Mouse (Mus musculus) MEL (cell line): ENCODE measurements around the gene Ambra1. TPM values are rescaled to one million over a fixed set of nuclear protein-coding genes. Genes with fewer than 3 reads are reported as not detected.

Experiments
- DNase-seq: peaks from one replicate; pipeline ENCODE4 v3.0.0; 2011; ENCODE audit warnings: low read depth, low spot score
- H3K27ac ChIP-seq: 2 replicates; pipeline ENCODE4 v1.5.1; 2012; ENCODE audit warnings: low read depth, mild to moderate bottlenecking, control low read depth, low read length, moderate library complexity; ENCODE audit not compliant: control insufficient read depth
- H3K27me3 ChIP-seq, 2 experiments: fragments of 150-350 bp in 1 of 2; sonication (generic) in 1 of 2; 2 replicates each; pipeline ENCODE4 v1.6.1; 2012; ENCODE audit warnings: low read length in 2 of 2, mild to moderate bottlenecking in 2 of 2, improper control_type of control experiment in 1 of 2, moderate library complexity in 1 of 2; ENCODE audit not compliant: insufficient read depth in 2 of 2, control insufficient read depth in 1 of 2
- H3K36me3 ChIP-seq, 2 experiments: 2 replicates each; pipeline ENCODE4 v1.6.1; 2012 to 2014; ENCODE audit warnings: low read length in 2 of 2, improper control_type of control experiment in 1 of 2, inconsistent platforms in 1 of 2, mild to moderate bottlenecking in 1 of 2; ENCODE audit not compliant: insufficient read depth in 2 of 2, control insufficient read depth in 1 of 2
- H3K4me1 ChIP-seq, 2 experiments: fragments of 150-350 bp in 1 of 2; sonication (generic) in 1 of 2; 2 replicates each; pipeline ENCODE4 v1.6.1; 2012; ENCODE audit warnings: low read length in 2 of 2, improper control_type of control experiment in 1 of 2, mild to moderate bottlenecking in 1 of 2; ENCODE audit not compliant: insufficient read depth in 2 of 2, control insufficient read depth in 1 of 2
- H3K4me3 ChIP-seq, 2 experiments: fragments of 150-350 bp in 1 of 2; sonication (generic) in 1 of 2; 2 replicates each; pipeline ENCODE4 v1.5.1; 2012; ENCODE audit warnings: low read depth in 2 of 2, low read length in 2 of 2, mild to moderate bottlenecking in 2 of 2, moderate library complexity in 2 of 2, control low read depth in 1 of 2, improper control_type of control experiment in 1 of 2; ENCODE audit not compliant: control insufficient read depth in 1 of 2, insufficient read depth in 1 of 2
- H3K79me2 ChIP-seq: 2 replicates; pipeline ENCODE4 v1.6.1; 2012; ENCODE audit warnings: mild to moderate bottlenecking, low read length, moderate library complexity; ENCODE audit not compliant: control insufficient read depth, poor library complexity, insufficient read depth
- H3K9ac ChIP-seq: 2 replicates; pipeline ENCODE4 v1.6.1; 2012; ENCODE audit warnings: low read depth, mild to moderate bottlenecking, control low read depth, low read length, moderate library complexity; ENCODE audit not compliant: control insufficient read depth, poor library complexity, severe bottlenecking
- H3K9me3 ChIP-seq: fragments of 150-350 bp; sonication (generic); replicated peaks from 2 replicates; pipeline ENCODE4 v1.6.1; 2012; ENCODE audit warnings: mild to moderate bottlenecking, low read length, improper control_type of control experiment, moderate library complexity; ENCODE audit not compliant: insufficient read depth
- BHLHE40 ChIP-seq: IDR thresholded peaks from 2 replicates; pipeline ENCODE4 v1.6.1; 2012; ENCODE audit warnings: low read depth, mild to moderate bottlenecking, inconsistent platforms, low read length, improper control_type of control experiment, borderline replicate concordance
- CHD1 ChIP-seq: IDR thresholded peaks from 2 replicates; pipeline ENCODE4 v1.6.1; 2012; ENCODE audit warnings: low read depth, mild to moderate bottlenecking, inconsistent platforms, low read length, improper control_type of control experiment
- CHD2 ChIP-seq: IDR thresholded peaks from 2 replicates; pipeline ENCODE4 v1.6.1; 2011; ENCODE audit warnings: low read length, improper control_type of control experiment
- CTCF ChIP-seq, 3 experiments: IDR thresholded peaks in 2 of 3; conservative IDR thresholded peaks in 1 of 3; 2 replicates each; pipeline ENCODE4 v1.5.1; 2011 to 2012; ENCODE audit warnings: low read length in 3 of 3, low read depth in 2 of 3, mild to moderate bottlenecking in 2 of 3, improper control_type of control experiment in 1 of 3, inconsistent platforms in 1 of 3, mixed read lengths in 1 of 3, moderate library complexity in 1 of 3; ENCODE audit not compliant: control insufficient read depth in 1 of 3, insufficient read depth in 1 of 3, poor library complexity in 1 of 3, severe bottlenecking in 1 of 3
- E2F4 ChIP-seq: IDR thresholded peaks from 2 replicates; pipeline ENCODE4 v1.6.1; 2011; ENCODE audit warnings: low read depth, low read length, improper control_type of control experiment, borderline replicate concordance
- ETS1 ChIP-seq: IDR thresholded peaks from 2 replicates; pipeline ENCODE4 v1.6.1; 2012; ENCODE audit warnings: low read depth, mild to moderate bottlenecking, inconsistent platforms, low read length, improper control_type of control experiment, moderate library complexity
- GABPA ChIP-seq: IDR thresholded peaks from 2 replicates; pipeline ENCODE4 v1.6.1; 2012; ENCODE audit warnings: low read depth, mild to moderate bottlenecking, inconsistent platforms, low read length, improper control_type of control experiment, moderate library complexity
- GATA1 ChIP-seq: IDR thresholded peaks from 2 replicates; pipeline ENCODE4 v1.6.1; 2011; ENCODE audit warnings: low read depth, low read length, improper control_type of control experiment
- HCFC1 ChIP-seq: IDR thresholded peaks from 2 replicates; pipeline ENCODE4 v1.6.1; 2012; ENCODE audit warnings: low read depth, mild to moderate bottlenecking, inconsistent platforms, low read length, improper control_type of control experiment, moderate library complexity
- KAT2A ChIP-seq: conservative IDR thresholded peaks from 2 replicates; pipeline ENCODE4 v1.6.1; 2012; ENCODE audit warnings: low read depth, low read length, improper control_type of control experiment, inconsistent platforms
- MAX ChIP-seq: IDR thresholded peaks from 2 replicates; pipeline ENCODE4 v1.6.1; 2011; ENCODE audit warnings: low read length, improper control_type of control experiment
- NRF1 ChIP-seq: IDR thresholded peaks from 2 replicates; pipeline ENCODE4 v1.6.1; 2014; ENCODE audit warnings: low read depth, mild to moderate bottlenecking, inconsistent platforms, low read length, improper control_type of control experiment, moderate library complexity; ENCODE audit not compliant: poor library complexity, insufficient read depth, severe bottlenecking
- POLR2A ChIP-seq, 2 experiments: IDR thresholded peaks; 2 replicates each; pipeline ENCODE4 v1.6.1; 2011 to 2012; ENCODE audit warnings: low read length in 2 of 2, mild to moderate bottlenecking in 2 of 2, control low read depth in 1 of 2, improper control_type of control experiment in 1 of 2, low read depth in 1 of 2, moderate library complexity in 1 of 2; ENCODE audit not compliant: control insufficient read depth in 1 of 2, insufficient read depth in 1 of 2, poor library complexity in 1 of 2
- POLR2AphosphoS2 ChIP-seq: IDR thresholded peaks from 2 replicates; pipeline ENCODE4 v1.6.1; 2011; ENCODE audit warnings: low read length, improper control_type of control experiment
- POLR2AphosphoS5 ChIP-seq: IDR thresholded peaks from 2 replicates; pipeline ENCODE4 v1.6.1; 2012; ENCODE audit warnings: low read depth, borderline replicate concordance, mild to moderate bottlenecking, inconsistent platforms, low read length, moderate library complexity, mixed read lengths
- SIN3A ChIP-seq: IDR thresholded peaks from 2 replicates; pipeline ENCODE4 v1.6.1; 2012; ENCODE audit warnings: low read length, improper control_type of control experiment, inconsistent platforms
- SMC3 ChIP-seq: IDR thresholded peaks from 2 replicates; pipeline ENCODE4 v1.6.1; 2011; ENCODE audit warnings: low read depth, low read length, improper control_type of control experiment
- TAL1 ChIP-seq: IDR thresholded peaks from 2 replicates; pipeline ENCODE4 v1.6.1; 2012; ENCODE audit warnings: mild to moderate bottlenecking, inconsistent platforms, low read length, moderate library complexity, mixed read lengths
- UBTF ChIP-seq: IDR thresholded peaks from 2 replicates; pipeline ENCODE4 v1.6.1; 2012; ENCODE audit warnings: low read depth, mild to moderate bottlenecking, inconsistent platforms, low read length, improper control_type of control experiment, moderate library complexity, borderline replicate concordance; ENCODE audit not compliant: insufficient read depth
- USF2 ChIP-seq, 2 experiments: IDR thresholded peaks; 2 replicates each; pipeline ENCODE4 v1.6.1; 2011 to 2012; ENCODE audit warnings: improper control_type of control experiment in 2 of 2, low read length in 2 of 2, borderline replicate concordance in 1 of 2, inconsistent platforms in 1 of 2, low read depth in 1 of 2, mild to moderate bottlenecking in 1 of 2; ENCODE audit not compliant: insufficient read depth in 1 of 2
- ZMIZ1 ChIP-seq: IDR thresholded peaks from 2 replicates; pipeline ENCODE4 v1.6.1; 2012; ENCODE audit warnings: low read depth, mild to moderate bottlenecking, inconsistent platforms, low read length, improper control_type of control experiment, moderate library complexity
- ZNF384 ChIP-seq: IDR thresholded peaks from 2 replicates; pipeline ENCODE4 v1.6.1; 2012; ENCODE audit warnings: low read depth, mild to moderate bottlenecking, inconsistent platforms, low read length, improper control_type of control experiment
- polyA plus RNA-seq, 2 experiments: library from polyadenylated mRNA; stranded (reverse) in 1 of 2; unstranded in 1 of 2; fragments of >175 nt in 1 of 2; fragments of >200 nt in 1 of 2; gene quantifications; 2 replicates each; pipeline versions ENCODE4 v1.2.1 to v1.2.4; 2012; ENCODE audit warnings: low replicate concordance in 2 of 2, low read depth in 1 of 2; ENCODE audit not compliant: insufficient read length in 2 of 2, insufficient read depth in 1 of 2, missing spikeins in 1 of 2
- total RNA-seq: library from RNA; depleted of rRNA; stranded (reverse); fragments of 300-350 nt; gene quantifications from 2 replicates; pipeline ENCODE4 v1.2.3, GENCODE M21; 2012

Gene Ambra1
- total and polyA plus RNA-seq, 3 experiments = 14.6 to 24.7 TPM; not detected in 1

GRCm38 (mm10) chr2:91791621-91792020 is 61.7 kb downstream of the Ambra1 start:
- Histone ChIP-seq H3K4me3 (no peak overlapping the region), H3K4me1 (no peaks in the 10 kb centered on the region), H3K27me3 (no peaks in the 10 kb centered on the region), H3K9ac (no peak overlapping the region), H3K27ac (no peak overlapping the region), H3K79me2 (peaks cover 3% of the 10 kb centered on the region; the same call in 1 of the 2 replicates), H3K36me3 (no peaks in the 10 kb centered on the region; a peak in 2 of 4 replicates), H3K9me3 (no peaks in the 10 kb centered on the region)
- TF ChIP-seq ETS1 = no peak
- TF ChIP-seq POLR2AphosphoS2 = no peak
- TF ChIP-seq TAL1 = no peak
- TF ChIP-seq POLR2A (IDR thresholded peaks at IDR 0.05; ENCODE audit: control insufficient read depth in 1 of 2, insufficient read depth in 1 of 2, low read depth in 1 of 2, low read length in 2 of 2, poor library complexity in 1 of 2) = no peak
- no peak for TF ChIP-seq E2F4
- no peak for DNase-seq

GRCm38 (mm10) chr2:91792346-91792745 is 62.4 kb downstream of the Ambra1 start:
- no peak for TF ChIP-seq KAT2A
- no peak for TF ChIP-seq POLR2AphosphoS5
- no peak for TF ChIP-seq NRF1
- Histone ChIP-seq H3K4me3 (no peak overlapping the region), H3K9me3 (no peaks in the 10 kb centered on the region), H3K9ac (no peak overlapping the region), H3K79me2 (peaks cover 3% of the 10 kb centered on the region; the same call in 1 of the 2 replicates), H3K4me1 (no peaks in the 10 kb centered on the region), H3K27ac (no peak overlapping the region), H3K36me3 (no peaks in the 10 kb centered on the region; a peak in 2 of 4 replicates), H3K27me3 (no peaks in the 10 kb centered on the region)
- DNase-seq = no peak

GRCm38 (mm10) chr2:91794466-91794865 is 64.5 kb downstream of the Ambra1 start:
- no peaks in the 10 kb centered on the region; a peak in 1 of 4 replicates for H3K36me3 ChIP-seq
- no peak overlapping the region for H3K9ac ChIP-seq
- H3K9me3 ChIP-seq = no peaks in the 10 kb centered on the region
- H3K79me2 ChIP-seq = peaks cover 3% of the 10 kb centered on the region; the same call in 1 of the 2 replicates
- no peak overlapping the region for H3K27ac ChIP-seq
- H3K4me3 ChIP-seq = no peak overlapping the region
- H3K4me1 ChIP-seq = no peaks in the 10 kb centered on the region
- no peak for DNase-seq
- H3K27me3 ChIP-seq = no peaks in the 10 kb centered on the region
- no peak for TF ChIP-seq SMC3
- no peak for TF ChIP-seq GATA1
- TF ChIP-seq MAX = no peak
- no peak for TF ChIP-seq GABPA
- no peak for TF ChIP-seq POLR2AphosphoS5
- no peak for TF ChIP-seq ZMIZ1
- TF ChIP-seq ZNF384 = no peak
- TF ChIP-seq HCFC1 = no peak
- TF ChIP-seq UBTF = no peak
- no peak for TF ChIP-seq CTCF (IDR thresholded peaks at IDR 0.05 in 2 of 3, conservative IDR thresholded peaks at IDR 0.05 in 1 of 3; ENCODE audit: control insufficient read depth in 1 of 3, insufficient read depth in 1 of 3, low read depth in 2 of 3, low read length in 3 of 3, poor library complexity in 1 of 3, severe bottlenecking in 1 of 3)
- TF ChIP-seq CHD1 = no peak
- no peak for TF ChIP-seq POLR2A (IDR thresholded peaks at IDR 0.05; ENCODE audit: control insufficient read depth in 1 of 2, insufficient read depth in 1 of 2, low read depth in 1 of 2, low read length in 2 of 2, poor library complexity in 1 of 2)
- no peak for TF ChIP-seq TAL1
- TF ChIP-seq BHLHE40 = no peak
- no peak for TF ChIP-seq NRF1
- no peak for TF ChIP-seq CHD2
- TF ChIP-seq KAT2A = no peak
- TF ChIP-seq USF2 (IDR thresholded peaks at IDR 0.05; ENCODE audit: borderline replicate concordance in 1 of 2, insufficient read depth in 1 of 2, low read depth in 1 of 2, low read length in 2 of 2) = no peak
- no peak for TF ChIP-seq SIN3A
